Mouse (Mus musculus) right cerebral cortex, adult 2 months (tissue): ENCODE results near the gene Ccr2.
"Not testable (repeated sequence)": the region's sequence is repeated elsewhere in the genome, so short reads cannot be mapped to it uniquely, and the experiment has no call there.

ENCODE experiments used
- DNase-seq, 2 experiments: peaks; one replicate each; pipeline ENCODE4 v3.0.0; 2021 to 2022; ENCODE audit warnings: low spot score in 2 of 2

Ccr2 gene

DNA sequence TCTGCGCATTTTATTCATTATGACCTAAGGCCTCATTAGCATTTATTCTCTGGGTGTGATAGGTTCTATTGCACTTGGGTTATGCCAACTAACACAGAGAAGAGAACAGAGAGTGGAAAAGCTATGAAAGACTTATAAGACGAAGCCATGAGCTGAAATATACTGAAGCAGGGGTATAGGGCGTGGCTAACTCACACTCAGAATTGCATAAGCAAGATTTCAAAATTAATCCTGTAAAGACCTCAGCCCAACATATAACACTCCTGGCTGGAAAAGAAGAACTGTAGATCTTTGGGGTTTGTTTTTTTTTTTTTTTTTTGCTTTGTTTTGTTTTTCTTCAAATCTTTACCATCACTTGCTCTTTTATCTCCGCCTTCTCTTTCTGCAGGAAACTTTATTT is at the start of gene Ccr2:
TSS of gene Ccr2 (plus strand) at position 228 of the 400 bp plus-strand sequence.
- no peak for DNase-seq

DNA sequence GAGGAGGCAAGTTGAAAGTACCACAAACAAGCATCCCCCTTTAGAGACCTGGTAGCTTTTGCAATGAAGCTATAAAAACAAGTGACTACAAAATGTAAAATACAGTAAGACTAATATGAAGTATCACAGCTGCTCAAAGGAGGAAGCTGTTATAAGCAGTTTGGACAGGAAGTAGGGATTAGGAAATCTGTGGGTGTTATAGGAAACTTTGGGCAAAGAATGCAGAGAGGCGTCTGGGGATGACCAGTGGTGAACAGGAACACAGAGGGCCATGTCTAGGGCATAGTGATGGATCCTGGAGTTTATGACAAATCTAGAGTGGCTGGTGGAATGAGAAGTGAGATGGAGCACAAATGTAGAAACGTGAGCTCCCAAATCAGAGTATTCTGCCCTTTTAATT is 48.2 kb upstream of the Ccr2 start:
- DNase-seq: no peak

DNA sequence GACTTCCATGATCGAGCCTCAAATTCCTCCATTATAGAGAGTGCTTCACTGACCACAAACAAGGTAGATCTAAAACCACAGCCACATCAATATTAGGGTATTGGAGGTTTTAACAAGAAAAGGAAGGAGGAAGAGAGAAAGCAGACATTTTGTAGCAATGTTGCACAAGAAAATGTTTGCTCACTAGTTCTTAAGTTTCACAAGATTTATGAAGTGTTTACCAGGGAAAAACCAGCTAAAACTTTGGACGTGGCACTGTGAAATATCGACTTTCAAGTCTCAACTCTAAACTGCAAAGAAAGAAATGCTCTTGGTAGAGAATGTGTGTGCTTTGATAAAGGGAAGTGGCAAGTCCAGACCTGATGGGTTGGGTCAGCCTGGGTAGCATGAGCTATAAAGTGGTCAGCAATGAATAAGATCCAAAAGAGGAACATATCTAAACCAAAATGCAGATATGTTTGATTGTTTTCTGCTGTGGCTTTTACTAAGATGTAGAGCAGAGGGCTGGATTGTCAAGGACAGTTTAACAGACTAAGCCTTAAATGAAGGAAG is 45.5 kb upstream of the Ccr2 start:
- DNase-seq: no peak

DNA sequence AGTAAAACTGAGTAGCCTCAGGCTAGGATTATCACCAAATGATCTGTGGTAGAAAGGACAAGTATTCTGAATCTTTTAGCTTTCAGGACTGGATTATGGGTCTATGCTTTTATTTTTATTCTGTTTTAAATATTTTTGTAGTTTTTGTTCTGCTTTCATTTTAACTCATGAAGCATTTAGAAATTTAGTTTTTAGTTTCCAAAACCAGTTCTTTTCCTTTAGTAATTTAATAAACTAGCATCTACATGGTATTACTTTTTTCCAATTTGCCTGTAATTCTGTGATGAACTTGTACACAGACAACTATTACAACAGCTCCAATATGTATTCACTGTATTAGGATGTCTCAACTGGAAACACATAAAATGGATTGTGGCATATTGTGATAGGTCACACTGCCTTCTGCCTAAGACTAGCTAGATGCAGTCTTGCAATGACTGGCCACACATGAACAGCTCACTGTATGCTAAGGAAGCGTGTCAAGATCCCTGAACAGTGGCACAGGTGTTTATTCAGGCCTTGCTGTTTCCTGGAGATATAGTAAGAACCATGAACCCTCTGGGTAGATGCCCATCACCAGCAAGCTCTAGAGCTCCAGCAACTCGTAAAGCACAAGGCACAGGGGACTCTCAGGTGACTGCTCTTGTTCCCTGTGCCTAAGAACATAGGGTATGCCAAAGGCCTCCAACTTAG is 41.9 kb upstream of the Ccr2 start:
- no peak for DNase-seq

DNA sequence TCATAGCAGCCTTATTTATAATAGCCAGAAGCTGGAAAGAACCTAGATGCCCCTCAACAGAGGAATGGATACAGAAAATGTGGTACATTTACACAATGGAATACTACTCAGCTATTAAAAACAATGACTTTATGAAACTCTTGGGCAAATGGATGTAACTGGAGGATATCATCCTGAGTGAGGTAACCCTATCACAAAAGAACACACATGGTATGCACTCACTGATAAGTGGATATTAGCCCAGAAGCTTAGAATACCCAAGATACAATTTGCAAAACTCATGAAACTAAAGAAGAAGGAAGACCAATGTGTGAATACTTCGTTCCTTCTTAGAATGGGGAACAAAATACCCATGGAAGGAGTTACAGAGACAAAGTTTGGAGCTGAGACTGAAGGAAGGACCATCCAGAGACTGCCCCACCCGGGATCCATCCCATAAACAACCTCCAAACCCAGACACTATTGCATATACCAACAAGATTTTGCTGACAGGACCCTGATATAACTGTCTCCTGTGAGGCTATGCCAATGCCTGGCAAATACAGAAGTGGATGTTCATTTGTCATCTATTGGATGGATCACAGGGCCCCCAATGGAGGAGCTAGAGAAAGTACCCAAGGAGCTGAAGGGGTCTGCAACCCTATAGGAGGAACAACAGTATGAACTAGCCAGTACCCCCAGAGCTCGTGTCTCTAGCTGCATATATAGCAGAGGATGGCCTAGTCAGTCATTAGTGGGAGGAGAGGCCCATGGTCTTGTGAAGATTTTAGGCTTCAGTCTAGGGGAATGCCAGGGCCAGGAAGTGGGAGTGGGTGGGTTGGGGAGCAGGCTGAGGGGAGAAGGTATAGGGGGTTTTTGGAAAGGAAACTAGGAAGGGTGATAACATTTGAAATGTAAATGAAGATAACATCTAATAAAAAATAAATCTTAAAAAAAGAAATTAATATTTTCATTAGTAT is 40.0 kb upstream of the Ccr2 start:
- DNase-seq: not testable (repeated sequence)

DNA sequence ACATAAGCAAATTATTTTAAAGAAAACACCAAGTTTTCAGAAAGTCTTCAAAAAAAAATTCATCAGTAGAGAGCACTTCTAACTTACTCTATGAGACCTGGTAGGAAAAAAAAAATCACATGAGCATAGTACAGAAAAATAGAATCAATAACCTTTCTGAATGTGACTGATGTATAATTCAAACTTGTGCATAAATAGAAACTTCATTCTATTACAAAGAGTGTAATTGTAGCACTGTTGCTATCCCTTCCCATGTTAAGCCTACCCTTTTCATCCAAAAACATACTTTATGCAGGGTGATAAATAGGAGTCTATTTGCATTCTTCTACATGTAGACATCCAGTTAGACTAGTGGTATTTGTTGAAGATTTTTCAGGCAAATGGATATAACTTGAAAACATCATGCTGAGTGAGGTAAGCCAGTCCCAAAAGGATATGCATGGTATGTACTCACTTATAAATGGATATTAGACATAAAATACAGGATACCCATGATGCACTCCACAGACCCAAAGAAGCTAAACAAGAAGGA is 35.1 kb upstream of the Ccr2 start:
- no peak for DNase-seq

DNA sequence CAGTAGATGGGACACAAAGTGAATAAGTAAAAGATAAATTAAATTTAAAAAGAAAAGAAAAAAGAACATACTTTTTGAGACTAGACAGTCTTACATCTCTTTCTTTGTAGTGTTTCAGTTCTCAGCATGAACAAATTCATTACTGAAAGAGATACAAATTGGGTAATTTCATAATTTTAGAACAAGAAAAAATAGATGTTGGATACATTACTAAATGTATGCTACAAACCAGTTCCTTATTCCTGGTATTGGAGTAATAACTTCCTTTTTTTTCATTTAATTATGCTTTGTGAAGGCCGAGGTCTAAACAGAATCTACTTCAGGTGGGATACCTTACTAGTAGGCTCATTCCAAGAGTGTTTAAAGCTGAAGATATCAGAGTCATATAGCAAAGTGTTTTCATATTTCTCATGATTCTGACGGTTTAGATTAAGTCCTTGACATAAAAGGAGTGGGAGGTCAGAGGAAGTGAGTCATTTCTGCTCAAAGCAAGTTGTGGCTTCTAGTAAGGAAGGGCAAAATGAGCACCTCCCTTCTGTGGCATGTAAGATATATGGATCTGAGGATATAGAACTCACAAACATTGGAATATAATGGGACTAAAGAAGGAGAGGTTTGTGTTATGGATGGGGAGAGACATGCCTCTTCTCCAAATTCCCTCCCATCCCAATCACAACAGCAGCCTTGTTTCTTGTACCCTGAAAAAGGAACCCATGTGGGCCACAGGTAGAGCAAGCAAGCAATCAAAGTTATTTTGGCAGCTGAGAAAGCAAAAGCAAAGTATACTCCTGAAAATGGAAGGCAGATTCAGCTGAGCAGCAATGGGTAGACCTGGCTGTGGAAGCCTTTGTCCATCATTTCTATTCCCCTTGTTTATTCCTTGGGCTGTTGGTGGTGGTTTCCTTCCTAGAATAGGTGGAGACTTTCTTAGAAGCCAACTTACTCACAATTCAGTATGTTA is 33.4 kb upstream of the Ccr2 start:
- no peak for DNase-seq

DNA sequence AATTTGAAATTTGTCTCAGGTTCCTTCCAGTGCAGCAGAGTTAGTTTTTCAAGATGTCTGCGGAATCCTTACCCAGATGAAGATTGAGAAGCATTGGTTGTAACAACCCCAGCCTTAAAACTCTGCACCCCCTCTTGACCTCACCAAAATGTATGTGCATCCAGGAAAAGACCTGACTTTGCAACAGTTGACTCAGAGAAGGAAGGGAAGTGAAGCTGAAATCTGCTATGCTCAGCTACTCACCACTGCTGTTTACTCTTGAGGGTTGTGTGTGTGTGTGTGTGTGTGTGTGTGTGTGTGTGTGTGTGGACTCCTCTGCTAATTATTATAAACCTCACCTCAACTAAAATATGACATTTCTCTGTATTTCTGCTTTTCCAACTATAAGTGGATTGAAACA is 30.2 kb upstream of the Ccr2 start:
- DNase-seq: no peak

DNA sequence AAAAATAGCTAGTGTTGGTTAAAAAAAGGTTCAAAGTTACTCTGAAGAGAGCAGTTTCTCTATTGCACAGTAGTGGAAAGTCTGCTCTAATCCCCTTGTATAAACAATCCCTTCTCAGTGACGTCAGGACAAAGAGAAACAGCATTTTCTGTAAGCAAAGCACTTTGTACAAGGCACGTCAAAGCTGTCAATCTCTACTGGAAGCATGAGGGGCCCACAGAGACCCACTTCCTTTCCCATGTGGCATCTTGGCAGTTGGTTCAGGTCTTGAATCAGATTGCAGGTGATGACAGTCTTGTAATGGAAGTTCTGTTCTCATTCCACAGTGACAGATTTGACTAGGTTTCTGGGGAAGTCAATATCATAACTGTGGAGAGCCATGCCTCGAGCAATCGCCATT is 21.9 kb upstream of the Ccr2 start:
- DNase-seq: no peak

DNA sequence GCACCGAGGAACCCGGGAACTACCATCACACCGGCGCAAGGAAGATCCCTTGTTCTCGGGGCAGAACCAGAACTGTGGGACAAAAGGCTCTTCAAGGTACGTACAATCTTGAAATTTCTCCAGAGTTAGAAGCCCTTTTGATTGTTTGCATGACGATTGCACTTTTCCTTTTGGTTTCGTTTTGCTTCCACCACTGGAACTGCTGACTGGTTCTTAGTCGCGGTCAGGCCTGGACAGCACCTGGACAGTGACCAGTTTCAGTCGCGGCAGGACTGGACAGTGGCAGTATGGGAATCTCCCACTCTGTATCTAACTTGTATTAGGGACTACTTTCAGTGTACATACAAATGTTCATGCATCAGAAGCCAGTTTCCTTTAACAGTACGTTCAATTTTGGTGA is 21.3 kb upstream of the Ccr2 start:
- not testable (repeated sequence) for DNase-seq

DNA sequence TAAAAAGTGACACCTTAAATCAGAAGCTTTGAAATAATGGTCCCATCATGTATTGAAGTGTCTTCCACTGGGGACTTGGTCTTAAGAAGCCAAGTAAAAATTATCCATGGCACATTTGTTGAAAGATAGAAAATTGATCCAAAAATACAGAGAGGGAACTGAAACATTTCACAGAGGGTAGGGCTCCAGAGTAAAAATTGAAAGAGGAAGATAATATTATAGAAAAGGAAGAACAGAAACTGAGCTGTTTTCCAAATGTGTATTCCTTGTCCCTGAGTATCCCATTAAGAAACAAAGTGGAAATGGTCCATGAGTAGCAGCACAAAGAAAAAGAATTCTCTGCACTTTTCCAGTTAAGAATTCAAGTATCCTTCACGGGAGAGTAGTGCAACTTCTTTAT is 11.3 kb upstream of the Ccr2 start:
- no peak for DNase-seq

DNA sequence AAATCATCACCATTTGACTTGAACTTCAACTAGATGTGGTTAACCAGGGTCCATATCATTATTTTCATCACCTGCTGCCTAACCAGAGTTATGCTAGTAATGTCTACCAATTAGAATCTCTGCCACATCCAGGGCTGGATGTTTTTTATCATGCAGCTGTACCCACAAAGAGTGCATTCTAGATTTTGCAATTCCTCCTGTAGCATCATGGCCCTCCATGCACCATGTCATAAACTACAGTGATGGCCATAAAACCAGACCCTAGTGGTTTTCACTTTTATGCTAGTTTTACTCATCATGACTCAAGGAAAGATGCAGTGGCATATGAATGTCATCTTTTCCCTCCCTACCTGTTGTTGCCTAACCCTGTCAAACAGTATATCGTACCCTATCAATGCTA is 2.6 kb upstream of the Ccr2 start:
- no peak for DNase-seq

DNA sequence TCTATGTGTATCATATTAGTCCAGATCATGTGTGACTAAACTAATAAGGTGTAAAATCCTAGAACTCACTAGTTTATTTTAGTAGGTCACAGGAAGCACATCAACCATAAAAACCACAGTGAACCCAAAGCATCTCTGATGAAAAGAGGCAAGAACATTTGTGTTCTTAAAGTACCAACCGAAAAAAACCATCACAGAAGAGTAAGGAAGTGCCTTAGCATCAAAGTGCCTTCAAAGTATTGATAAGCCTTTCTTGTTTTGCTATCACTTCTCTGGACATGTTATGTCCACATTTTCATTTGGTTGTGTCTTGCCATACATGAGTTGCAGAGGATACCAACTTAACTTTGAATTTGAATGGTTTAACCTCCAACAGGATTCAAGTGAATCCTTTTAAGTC is 1.4 kb upstream of the Ccr2 start:
- no peak for DNase-seq

DNA sequence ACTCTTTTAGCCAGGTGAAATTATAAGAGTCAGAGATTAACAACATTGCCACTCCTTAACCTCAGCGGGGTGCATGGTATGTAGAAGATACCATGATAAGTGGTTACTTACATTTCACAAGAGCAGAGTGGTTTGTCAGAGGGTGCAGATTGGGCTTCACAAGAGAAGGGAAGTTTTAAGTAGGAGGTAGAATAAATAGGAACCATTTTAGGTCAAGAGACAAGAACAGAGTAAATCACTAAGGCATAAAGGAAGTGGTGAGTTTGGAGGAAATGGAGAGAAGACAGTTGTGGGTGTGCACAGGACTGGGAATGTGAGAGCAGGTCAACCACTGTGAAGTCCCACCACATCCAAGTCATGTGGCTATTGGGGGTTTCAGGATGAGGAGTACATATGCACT is 1.4 kb downstream of the Ccr2 start:
- no peak for DNase-seq

DNA sequence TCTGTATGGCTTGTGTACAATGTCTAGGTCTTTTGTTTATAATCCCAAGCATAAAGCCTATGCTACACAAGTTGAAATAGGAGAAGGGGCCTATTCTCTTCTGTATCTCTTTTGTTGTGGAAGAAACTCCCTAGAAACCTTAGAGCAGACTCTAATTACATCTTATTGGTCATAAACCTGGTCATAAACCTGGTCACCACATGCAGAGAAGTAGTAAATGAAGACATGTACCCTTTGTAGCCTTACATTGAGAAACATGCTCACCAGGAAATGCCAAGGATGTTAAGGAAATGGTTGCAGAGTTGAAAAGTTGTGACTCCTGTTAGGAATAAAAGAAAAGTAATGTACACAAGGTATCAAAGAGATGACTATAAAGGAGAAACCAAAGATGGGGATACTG is 3.4 kb downstream of the Ccr2 start:
- DNase-seq: no peak

DNA sequence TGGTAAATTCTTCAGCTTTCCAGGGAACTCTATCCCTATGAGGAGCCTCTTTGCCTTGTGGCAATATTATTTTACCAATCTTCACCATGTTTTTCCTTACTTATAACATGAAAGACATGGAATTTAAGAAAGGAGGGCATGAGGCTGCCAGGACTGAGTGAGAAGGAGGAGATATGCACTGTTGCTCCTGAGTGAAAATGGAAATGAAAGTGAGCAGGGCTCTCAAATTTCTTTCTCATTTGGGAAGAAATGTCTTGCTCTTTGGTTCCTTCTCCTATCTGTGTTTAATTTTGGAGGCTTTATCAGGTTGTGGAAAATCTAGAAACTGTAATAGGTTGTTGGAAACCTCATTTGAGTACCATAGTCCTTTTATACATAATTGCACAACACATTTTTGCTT is 5.5 kb downstream of the Ccr2 start:
- DNase-seq: no peak

DNA sequence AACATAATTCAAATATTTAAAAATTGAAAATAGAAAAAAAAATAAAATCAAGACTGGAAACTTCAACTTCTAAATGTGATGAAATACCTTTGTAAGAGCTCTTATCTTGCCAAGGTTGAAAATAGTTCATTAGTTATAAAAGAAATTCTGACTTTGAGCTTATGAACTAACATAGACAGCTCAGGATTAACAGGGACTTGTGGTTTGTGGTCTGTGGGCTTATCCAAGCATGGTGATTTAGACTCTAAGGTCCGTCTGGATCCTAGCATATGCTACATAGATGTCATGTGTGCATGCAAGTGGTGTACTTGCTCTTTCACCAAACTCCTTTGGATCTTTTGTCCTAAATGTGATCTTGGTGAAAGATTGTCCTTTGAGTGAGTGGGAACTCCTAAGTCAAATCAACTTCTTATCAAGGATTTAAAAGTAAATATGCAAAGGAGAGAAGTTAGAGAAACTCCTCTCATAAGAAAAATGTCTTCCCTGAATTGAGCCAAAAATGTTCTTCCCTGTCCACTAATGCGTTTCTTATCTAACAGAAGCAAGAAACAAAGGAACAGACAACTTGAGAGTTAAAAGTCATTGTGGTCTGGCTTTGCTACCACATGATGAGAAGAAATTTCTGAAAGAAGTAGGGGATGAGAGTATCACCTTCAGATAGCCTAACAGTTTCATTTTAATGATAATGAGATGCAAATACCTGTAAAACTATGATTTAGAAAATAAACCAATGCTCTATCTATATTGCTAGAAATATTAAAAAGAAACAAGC is 6.8 kb downstream of the Ccr2 start:
- no peak for DNase-seq

DNA sequence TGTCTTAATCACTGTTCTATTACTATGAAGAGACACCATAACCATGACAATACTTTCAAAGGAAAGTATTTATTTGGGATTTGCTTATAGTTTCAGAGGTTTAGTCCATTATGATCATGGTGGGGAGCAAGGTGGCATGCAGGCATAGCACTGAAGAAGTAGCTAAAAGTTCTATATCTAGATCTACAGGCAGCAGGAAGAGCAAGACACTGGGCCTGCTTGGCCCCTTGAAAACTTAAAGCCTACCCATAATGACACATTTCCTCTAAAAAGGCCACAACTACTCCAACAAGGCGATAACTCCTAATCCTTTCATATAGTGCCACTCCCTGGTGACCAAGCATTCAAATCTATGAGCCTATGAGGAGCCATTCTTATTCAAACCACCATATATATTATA is 10.2 kb downstream of the Ccr2 start:
- no peak for DNase-seq

DNA sequence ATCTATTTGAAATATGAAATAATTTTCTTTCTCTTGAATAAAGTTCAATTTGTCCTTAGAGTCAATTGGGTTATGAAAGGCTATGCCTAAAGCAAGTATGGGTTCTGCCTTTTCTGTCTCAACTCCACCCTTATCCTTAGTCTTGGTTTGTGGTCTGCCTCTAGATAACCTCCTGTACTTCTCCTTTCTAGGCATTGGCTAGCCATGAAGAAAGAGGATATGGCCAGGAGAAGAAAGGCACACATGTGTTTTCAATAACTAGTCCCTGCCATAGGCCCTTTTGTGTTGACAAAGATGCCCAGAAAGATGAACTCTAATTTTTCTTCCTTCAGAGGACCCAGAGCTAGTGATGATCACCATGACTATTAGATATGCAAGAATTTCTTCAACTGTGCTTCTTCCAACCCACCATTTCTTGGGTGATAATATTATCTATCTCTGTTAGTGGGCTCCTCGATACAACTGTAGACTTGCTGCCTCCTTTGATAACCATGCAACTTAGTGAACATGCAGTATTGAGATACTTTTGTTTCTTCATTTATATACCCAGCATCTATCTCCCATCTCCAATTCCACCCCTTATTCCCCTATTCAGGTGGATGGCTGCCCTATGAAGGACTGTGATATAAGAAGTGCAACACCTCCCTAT is 11.0 kb downstream of the Ccr2 start:
- DNase-seq: no peak

DNA sequence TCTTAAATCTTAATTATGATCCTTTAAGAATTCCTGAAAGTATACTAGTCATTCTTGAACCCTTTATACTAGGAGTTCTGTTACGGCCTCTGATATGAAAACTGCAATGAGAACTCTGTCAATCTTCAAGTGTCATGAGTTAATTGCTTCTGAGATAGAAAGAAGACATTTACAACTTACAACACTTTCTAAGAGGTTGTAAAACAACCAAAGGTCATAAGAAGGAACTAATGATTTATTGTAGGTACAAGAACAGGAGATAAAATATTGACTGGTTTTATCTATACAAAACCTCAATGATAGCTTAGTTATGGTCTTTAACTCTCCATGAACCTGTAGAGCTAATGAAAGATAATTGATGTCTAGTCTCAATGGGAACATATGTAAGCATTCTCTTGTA is 12.0 kb downstream of the Ccr2 start:
- no peak for DNase-seq
